8 mouse cellular contexts compared by ENCODE assay signal in genomic region chr6:56652121-56652592, GRCm38 (mm10). TPM values are rescaled to one million over a fixed set of nuclear protein-coding genes. Genes with fewer than 3 reads are reported as not detected.
DNase-seq lines count a peak whose midpoint lies in the region; ATAC-seq lines count a peak whose summit lies in the region.

No protein-coding gene starts in this region.

- H3K4me2 ChIP-seq in liver, embryonic 12.5 days: peak overlapping the region; percentile 65

- no peak overlapping the region for H3K9ac ChIP-seq in liver, embryonic 12.5 days

- no peak overlapping the region for H3K27ac ChIP-seq in liver, embryonic 12.5 days

- no peaks in the 10 kb centered on the region for H3K9me3 ChIP-seq in liver, embryonic 12.5 days (replicated peaks)

- no peaks in the 10 kb centered on the region for H3K36me3 ChIP-seq in liver, embryonic 12.5 days

- ATAC-seq in liver, embryonic 12.5 days: no peak

- under 1% methylated on average over 36 of the region's 36 CpGs for WGBS in liver, embryonic 12.5 days (ENCODE audit: insufficient replicate concordance)

- 0 out of 2 replicates have a peak, but pooled peaks cover 7% of the 10 kb centered on the region for H3K4me1 ChIP-seq in liver, embryonic 12.5 days

- peaks cover 35% of the 10 kb centered on the region for H3K27me3 ChIP-seq in liver, embryonic 12.5 days (replicated peaks)

- peak overlapping the region; percentile 41 for H3K4me3 ChIP-seq in liver, embryonic 12.5 days

- DNase-seq in cerebellum, adult 18-20 months: peak; percentile 3 to 5
- no peak for DNase-seq in cerebellum, adult 9-10 months
- peak; percentile 13 for DNase-seq in ovary, postnatal 36 days (ENCODE audit: low spot score)
- DNase-seq in ovary, adult 18-20 months (ENCODE audit: low spot score): no peak
- DNase-seq in heart, postnatal 4 days: peak; percentile 36
- peak; percentile 11 for DNase-seq in retina, postnatal 7 days (ENCODE audit: low read depth, low spot score)
- DNase-seq in urinary bladder, postnatal 4 days (ENCODE audit: low spot score in 2 of 2): no peak

RNA-seq across cellular contexts. Expression of gene Lsm5, which starts 52.4 kb away (rescaled TPM):
- total RNA-seq in heart, postnatal 4 days (2021): 10 to 100 TPM; 35.2 to 37.5 TPM
- 113 and 118 TPM in 2 replicates for polyA plus RNA-seq in liver, embryonic 12.5 days (2016; fragmentation: Nextera tagmentation; extraction: Ambion mirVana)

Comparison
In these comparisons a context has a peak if more than half of its experiments do, and no peak if none do; other contexts are left out.
1. DNase-seq: peak in cerebellum, adult 18-20 months (2 of 2), ovary, postnatal 36 days (single experiment), heart, postnatal 4 days (single experiment) and retina, postnatal 7 days (single experiment); none in cerebellum, adult 9-10 months (single experiment), ovary, adult 18-20 months (single experiment) and urinary bladder, postnatal 4 days (0 of 2).